Mouse (Mus musculus) neural tube, embryonic 11.5 days (tissue): ENCODE results near the gene Map1a. TPM values are rescaled to one million over a fixed set of nuclear protein-coding genes. Genes with fewer than 3 reads are reported as not detected.

ENCODE experiments used
- ATAC-seq: fragments of 200-750 bp; cut with Nextera tagmentation; 2 replicates; pipeline ENCODE4 v1.8.0; 2017; ENCODE audit warnings: moderate number of reproducible peaks, mild to moderate bottlenecking, moderate TSS enrichment, moderate library complexity; ENCODE audit not compliant: insufficient read depth, low FRiP score, low TSS enrichment
- DNase-seq: peaks from one replicate; pipeline ENCODE4 v3.0.0-alpha.2; 2015; ENCODE audit warnings: low spot score
- H3K27ac ChIP-seq: fragments of 300-500 bp; sonication (generic); 2 replicates; pipeline ENCODE4 v1.5.1; 2014; ENCODE audit warnings: low read depth, mild to moderate bottlenecking, low read length
- H3K27me3 ChIP-seq: fragments of 300-500 bp; sonication (generic); 2 replicates; pipeline ENCODE4 v1.6.1; 2014; ENCODE audit warnings: mild to moderate bottlenecking, low read length, mixed read lengths; ENCODE audit not compliant: control insufficient read depth, insufficient read depth
- H3K36me3 ChIP-seq: fragments of 300-500 bp; sonication (generic); 2 replicates; pipeline ENCODE4 v1.6.1; 2014; ENCODE audit warnings: mild to moderate bottlenecking, low read length, moderate library complexity, mixed read lengths; ENCODE audit not compliant: control insufficient read depth, insufficient read depth
- H3K4me1 ChIP-seq: fragments of 300-500 bp; sonication (generic); 2 replicates; pipeline ENCODE4 v1.6.1; 2014; ENCODE audit warnings: low read length, mixed read lengths; ENCODE audit not compliant: control insufficient read depth, insufficient read depth
- H3K4me2 ChIP-seq: fragments of 300-500 bp; sonication (generic); 2 replicates; pipeline ENCODE4 v1.6.1; 2014; ENCODE audit warnings: low read depth, mild to moderate bottlenecking, moderate library complexity
- H3K4me3 ChIP-seq: fragments of 300-500 bp; sonication (generic); 2 replicates; pipeline ENCODE4 v1.5.1; 2014; ENCODE audit warnings: low read depth, low read length
- H3K9ac ChIP-seq: fragments of 300-500 bp; sonication (generic); 2 replicates; pipeline ENCODE4 v1.6.1; 2014; ENCODE audit warnings: mild to moderate bottlenecking, low read length
- H3K9me3 ChIP-seq: fragments of 300-500 bp; sonication (generic); 2 replicates; pipeline ENCODE4 v1.6.1; 2016; ENCODE audit warnings: low read length; ENCODE audit not compliant: control insufficient read depth
- WGBS: fragments of 180-500 bp; shearing (Covaris S2); extraction: QIAGEN DNeasy Blood & Tissue Kit; methylation state at CpG from one replicate; pipeline ENCODE4 v1.1.7; 2014; 5-methylcytosine and 5-hydroxymethylcytosine counted together
- polyA plus RNA-seq: library from polyadenylated mRNA; unstranded; fragments of >200 nt; fragmentation: Nextera tagmentation; extraction: Ambion mirVana; gene quantifications from 2 replicates; pipeline ENCODE4 v1.2.1, GENCODE M21; 2014

Map1a gene
- polyA plus RNA-seq, result 17.5 and 19.2 TPM in 2 replicates

DNA sequence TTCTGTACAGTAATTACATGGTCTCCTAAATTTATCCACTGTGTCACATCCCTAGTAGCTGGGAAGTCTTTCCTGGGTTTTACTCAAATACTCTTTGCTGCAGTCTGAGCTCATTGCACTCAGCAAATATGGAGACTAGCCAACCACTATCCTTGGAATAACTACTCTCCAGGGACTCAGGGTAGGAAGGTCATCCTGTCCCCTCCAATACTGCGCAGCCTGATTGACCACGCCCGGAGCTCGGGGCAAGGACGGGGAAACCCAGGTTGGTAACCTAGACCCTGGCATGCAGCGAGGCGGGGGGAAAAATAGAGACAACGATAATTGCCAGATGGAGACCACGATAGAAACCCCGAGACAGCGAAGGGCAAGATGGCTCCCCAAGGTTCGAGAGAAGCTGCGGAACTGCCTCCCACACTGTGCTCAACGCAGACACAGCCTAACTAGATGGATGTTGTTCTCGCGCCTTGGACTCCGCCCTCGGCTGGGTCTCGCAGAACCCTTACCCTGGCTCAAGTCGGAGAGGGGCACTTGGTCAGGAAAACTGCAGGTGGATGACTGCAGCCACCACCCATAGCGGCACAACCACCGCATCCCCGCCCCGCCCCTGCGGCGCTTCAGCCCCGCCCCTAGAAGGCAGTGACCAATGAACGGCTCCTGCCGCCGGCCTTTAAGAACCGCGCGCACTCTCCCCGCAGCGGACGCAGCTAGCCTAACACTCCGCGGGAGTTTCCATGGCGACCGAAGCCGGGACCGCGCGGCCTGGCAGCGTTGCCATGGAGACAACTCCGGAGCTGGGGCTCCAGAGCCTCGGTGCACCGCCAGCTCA, at the start of gene Map1a:
Gene Map1a (plus strand): TSS at position 700 of the 829 bp plus-strand sequence.
- Histone ChIP-seq H3K4me2 (peak within 1 kb of the TSS; percentile 87), H3K36me3 (no peaks in the 10 kb centered on the region), H3K9ac (peak within 1 kb of the TSS; percentile 56), H3K4me1 (peaks cover 14% of the 10 kb centered on the region), H3K4me3 (peak within 1 kb of the TSS; percentile 57), H3K27ac (0 out of 2 replicates have a peak within 1 kb of the TSS, but pooled peaks have one; percentile 46), H3K27me3 (peaks cover 4% of the 10 kb centered on the region; the same call in 1 of the 2 replicates), H3K9me3 (no peaks in the 10 kb centered on the region)
- WGBS, result 1% methylated on average over 48 of the region's 48 CpGs
- ATAC-seq (peak; percentile 95), DNase-seq (peak; percentile 97)

DNA sequence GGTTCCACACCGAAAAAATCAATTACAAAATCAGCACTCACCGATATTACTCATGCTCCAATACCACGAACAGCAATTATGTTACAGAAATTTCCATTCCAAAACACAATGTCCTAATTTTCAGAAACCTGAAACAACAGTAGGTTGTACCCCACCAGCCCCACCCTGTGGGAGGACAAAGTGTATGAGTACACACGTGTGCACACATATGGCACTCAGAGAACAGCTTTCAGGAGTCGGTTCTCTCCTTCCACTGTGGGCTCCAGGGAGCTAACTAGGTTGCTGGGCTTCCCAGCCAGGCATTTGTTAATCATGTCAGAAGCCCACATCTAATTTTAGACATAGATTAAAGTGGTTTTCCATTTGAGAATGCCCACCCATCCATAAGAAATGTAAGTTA, 45.3 kb upstream of the Map1a start:
- H3K4me1 ChIP-seq, result no peaks in the 10 kb centered on the region
- H3K27ac ChIP-seq, result no peak overlapping the region
- WGBS, result 93% methylated on average over 5 of the region's 5 CpGs
- H3K27me3 ChIP-seq, result no peaks in the 10 kb centered on the region
- ATAC-seq (no peak), DNase-seq (no peak)
- no peak overlapping the region for H3K4me2 ChIP-seq
- no peak overlapping the region for H3K9ac ChIP-seq
- H3K9me3 ChIP-seq, result no peaks in the 10 kb centered on the region
- peaks cover 16% of the 10 kb centered on the region for H3K36me3 ChIP-seq
- no peak overlapping the region for H3K4me3 ChIP-seq

GRCm38 (mm10) chr2:121249758-121250157, 39.6 kb upstream of the Map1a start:
- Histone ChIP-seq H3K9ac (no peak overlapping the region), H3K9me3 (no peaks in the 10 kb centered on the region), H3K4me1 (no peaks in the 10 kb centered on the region), H3K27me3 (no peaks in the 10 kb centered on the region), H3K36me3 (peaks cover 29% of the 10 kb centered on the region), H3K27ac (no peak overlapping the region), H3K4me3 (no peak overlapping the region), H3K4me2 (no peak overlapping the region)
- no peak for DNase-seq
- ATAC-seq, result no peak
- 89% methylated on average over 2 of the region's 2 CpGs for WGBS

DNA sequence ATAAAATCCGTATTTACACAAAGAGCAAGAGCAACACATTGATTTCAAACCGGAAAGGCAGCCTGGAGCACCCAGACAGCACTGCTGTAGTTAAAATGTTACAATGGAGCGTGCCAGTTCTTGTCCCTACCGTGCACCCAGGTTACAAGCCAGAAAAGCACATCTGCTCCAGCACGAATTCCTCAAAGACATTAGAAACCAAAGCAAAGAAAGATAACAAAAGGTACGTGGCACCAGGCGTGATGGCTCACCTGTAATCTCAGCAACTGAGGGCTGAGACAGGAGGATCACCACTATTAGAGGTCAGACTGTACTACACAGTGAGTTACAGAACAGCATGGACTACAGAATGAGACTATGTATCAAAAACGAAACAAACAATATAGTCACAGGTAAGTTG, 21.0 kb upstream of the Map1a start:
- H3K27ac ChIP-seq, result no peak overlapping the region
- no peaks in the 10 kb centered on the region for H3K27me3 ChIP-seq
- peaks cover 17% of the 10 kb centered on the region for H3K4me1 ChIP-seq
- ATAC-seq (no peak), DNase-seq (no peak)
- H3K36me3 ChIP-seq, result peaks cover 5% of the 10 kb centered on the region; the same call in 1 of the 2 replicates
- H3K9ac ChIP-seq, result no peak overlapping the region
- H3K9me3 ChIP-seq, result no peaks in the 10 kb centered on the region
- 71% methylated on average over 8 of the region's 8 CpGs for WGBS
- H3K4me3 ChIP-seq, result no peak overlapping the region
- H3K4me2 ChIP-seq, result peak overlapping the region; percentile 12; the same call in 1 of the 2 replicates

DNA sequence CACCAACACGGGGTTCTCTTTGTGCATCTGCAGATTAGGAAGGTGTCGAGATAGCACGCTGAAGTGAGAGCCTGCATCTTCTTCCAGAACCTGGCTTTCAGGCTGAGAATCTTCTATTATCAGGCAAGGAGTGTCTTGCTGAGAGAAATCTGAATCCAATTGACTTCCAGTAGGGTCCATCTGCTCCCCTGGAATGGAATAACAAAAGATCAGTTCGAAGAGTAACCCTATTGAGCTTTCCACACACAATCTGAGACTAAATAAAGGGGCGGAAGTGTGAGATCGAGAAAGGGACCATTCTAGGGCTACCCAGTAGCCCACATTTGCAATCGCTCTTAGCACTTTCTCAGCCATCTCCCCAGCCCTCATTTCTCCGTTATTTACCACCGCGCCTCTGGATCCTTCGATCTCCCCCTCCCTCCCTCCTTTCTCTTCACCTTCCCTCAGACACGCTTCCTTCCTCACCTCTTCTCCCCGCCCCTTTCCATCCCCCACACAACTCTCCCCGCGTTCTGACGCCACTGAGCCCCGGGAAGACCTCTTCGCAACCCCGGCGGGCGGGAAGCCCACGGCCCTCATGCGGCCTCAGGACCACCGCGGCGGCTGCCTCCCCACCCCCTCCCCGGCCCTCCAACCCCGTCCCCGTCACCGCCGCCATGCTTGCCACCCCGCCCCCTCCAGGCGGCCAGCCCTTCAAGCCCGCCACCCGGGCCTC, 18.7 kb upstream of the Map1a start:
- H3K4me3 ChIP-seq, result peak overlapping the region; percentile 98
- H3K27me3 ChIP-seq, result no peaks in the 10 kb centered on the region
- 3% methylated on average over 33 of the region's 35 CpGs for WGBS
- H3K36me3 ChIP-seq, result peaks cover 5% of the 10 kb centered on the region; the same call in 1 of the 2 replicates
- H3K27ac ChIP-seq, result peak overlapping the region; percentile 90
- H3K9ac ChIP-seq, result peak overlapping the region; percentile 84
- H3K4me1 ChIP-seq, result peaks cover 17% of the 10 kb centered on the region
- peak; percentile 76 for ATAC-seq
- no peak for DNase-seq
- no peaks in the 10 kb centered on the region for H3K9me3 ChIP-seq
- peak overlapping the region; percentile 44 for H3K4me2 ChIP-seq

DNA sequence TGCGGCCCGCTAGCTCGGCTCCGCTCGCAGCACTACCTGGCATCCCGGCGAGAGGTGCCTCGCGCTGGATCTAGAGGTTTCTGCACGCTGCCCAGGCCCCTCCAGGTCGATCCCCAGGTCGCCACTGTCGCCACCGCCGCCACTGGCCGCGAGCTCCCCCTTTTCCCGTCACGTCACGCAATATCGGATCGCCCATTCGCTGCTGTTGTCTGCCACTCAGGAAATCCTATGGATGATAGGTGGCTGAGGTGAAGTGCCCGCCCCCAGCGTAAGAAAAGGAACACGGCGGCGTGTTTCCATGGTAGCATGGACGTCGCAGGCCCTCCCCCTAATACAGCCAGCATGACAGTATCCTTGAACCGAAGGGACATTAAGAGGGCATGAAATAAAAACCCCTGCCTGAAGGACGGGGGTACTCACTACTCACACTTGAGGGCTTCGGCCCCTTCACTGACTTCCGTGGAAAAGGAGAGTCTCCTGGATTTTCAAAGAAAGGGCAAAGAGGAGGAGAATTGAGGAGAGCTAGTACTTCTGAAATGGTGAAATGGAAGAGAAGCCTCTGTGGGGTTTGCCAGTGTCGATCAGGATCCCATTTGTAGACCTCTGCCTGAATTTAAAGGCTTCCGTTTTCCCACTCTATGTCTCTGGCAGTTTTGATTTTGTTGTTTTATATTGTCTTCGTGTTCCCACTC, 18.0 kb upstream of the Map1a start, which contains the start of gene Trp53bp1:
Gene Trp53bp1 (minus strand): TSS at position 172 of the 692 bp plus-strand sequence.
- Histone ChIP-seq H3K4me2 (peak within 1 kb of the TSS; percentile 44), H3K27ac (peak within 1 kb of the TSS; percentile 90), H3K4me1 (peaks cover 17% of the 10 kb centered on the region), H3K9ac (peak within 1 kb of the TSS; percentile 84), H3K4me3 (peak within 1 kb of the TSS; percentile 98), H3K36me3 (peaks cover 5% of the 10 kb centered on the region; the same call in 1 of the 2 replicates), H3K27me3 (no peaks in the 10 kb centered on the region), H3K9me3 (no peaks in the 10 kb centered on the region)
- 2% methylated on average over 31 of the region's 37 CpGs for WGBS
- peak; percentile 94 for DNase-seq
- peak; percentile 99 for ATAC-seq

DNA sequence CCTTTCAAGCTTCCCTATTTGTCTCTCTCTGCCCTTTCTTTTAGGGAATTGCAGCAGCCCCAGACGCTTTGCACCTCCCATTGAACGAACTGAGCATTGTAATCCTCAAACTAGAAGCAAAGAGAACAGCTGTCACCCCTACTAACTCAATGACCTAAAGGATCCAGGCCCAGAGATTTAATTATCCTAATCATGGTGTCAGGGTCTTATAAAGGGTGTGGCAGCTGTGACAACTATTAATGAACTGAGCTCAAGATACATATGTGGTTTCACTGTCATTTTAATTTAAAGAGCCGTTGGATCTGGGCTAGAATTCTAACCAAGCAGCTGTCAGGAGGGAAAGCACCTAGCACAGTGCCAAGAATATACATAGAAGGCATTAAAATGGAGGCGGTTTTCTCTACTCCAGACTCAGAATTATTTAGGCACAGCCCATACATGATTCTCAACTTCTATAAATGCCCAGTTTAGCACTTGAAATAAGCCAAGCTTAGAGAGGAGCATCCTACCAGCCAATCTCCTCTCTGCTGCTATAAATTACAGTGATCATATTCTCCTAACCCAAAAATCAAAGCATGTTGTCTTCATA, 17.4 kb upstream of the Map1a start:
- peak; percentile 28 for ATAC-seq
- 19% methylated on average over 4 of the region's 4 CpGs for WGBS

GRCm38 (mm10) chr2:121287850-121288249, 1.6 kb upstream of the Map1a start:
- Histone ChIP-seq H3K9ac (no peak overlapping the region), H3K27me3 (peaks cover 4% of the 10 kb centered on the region; the same call in 1 of the 2 replicates), H3K4me3 (no peak overlapping the region), H3K9me3 (no peaks in the 10 kb centered on the region), H3K27ac (no peak overlapping the region), H3K4me1 (peaks cover 11% of the 10 kb centered on the region), H3K4me2 (no peak overlapping the region), H3K36me3 (no peaks in the 10 kb centered on the region)
- 63% methylated on average over 2 of the region's 2 CpGs for WGBS
- no peak for DNase-seq
- ATAC-seq, result no peak

More for the DNA sequence above, 17.4 kb upstream of the Map1a start:
- Histone ChIP-seq H3K36me3 (peaks cover 5% of the 10 kb centered on the region; the same call in 1 of the 2 replicates), H3K9me3 (no peaks in the 10 kb centered on the region), H3K4me1 (peaks cover 17% of the 10 kb centered on the region), H3K27ac (peak overlapping the region; percentile 90), H3K27me3 (no peaks in the 10 kb centered on the region), H3K4me3 (peak overlapping the region; percentile 98), H3K4me2 (peak overlapping the region; percentile 44), H3K9ac (peak overlapping the region; percentile 53)
- peak; percentile 26 for DNase-seq
